Mouse (Mus musculus): Measurements from ENCODE around the gene Tmem60. TPM values are rescaled to one million over a fixed set of nuclear protein-coding genes. Genes with fewer than 3 reads are reported as not detected.

The Tmem60 gene
- total and polyA plus RNA-seq, 3 experiments, result 23.5 to 37.4 TPM; not detected in 1

DNA sequence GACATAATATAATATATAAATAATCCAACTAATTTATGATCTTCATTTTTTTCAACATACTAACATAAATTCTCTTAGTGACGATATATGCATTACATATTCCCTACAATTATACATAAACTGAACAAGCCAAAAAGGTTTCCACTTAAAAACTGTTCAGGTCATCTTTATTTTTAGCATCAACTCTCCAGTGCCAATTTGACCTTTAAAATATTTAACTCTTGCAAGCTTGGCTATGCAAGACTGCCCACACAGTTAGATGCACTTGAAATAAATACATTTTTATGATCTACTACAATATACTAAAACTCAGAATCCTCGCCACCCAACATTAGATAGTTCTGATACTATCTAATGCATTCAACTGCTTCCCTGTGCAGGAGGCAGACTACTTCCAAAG is 1.6 kb upstream of the Tmem60 start:
- H3K27ac ChIP-seq (ENCODE audit: control insufficient read depth, low read depth, low read length), result peak overlapping the region; percentile 43
- no peaks in the 10 kb centered on the region for H3K9me3 ChIP-seq (replicated peaks; ENCODE audit: insufficient read depth, low read length)
- H3K36me3 ChIP-seq (ENCODE audit: control insufficient read depth in 1 of 2, insufficient read depth in 2 of 2, low read length in 2 of 2), result peaks cover 0 to 53% of the 10 kb centered on the region in 2 experiments; a peak in 3 of 4 replicates
- H3K79me2 ChIP-seq (ENCODE audit: control insufficient read depth, insufficient read depth, low read length, poor library complexity), result peaks cover 60% of the 10 kb centered on the region
- H3K9ac ChIP-seq (ENCODE audit: control insufficient read depth, low read depth, low read length, poor library complexity, severe bottlenecking), result peak overlapping the region; percentile 92
- H3K4me3 ChIP-seq (ENCODE audit: control insufficient read depth in 1 of 2, insufficient read depth in 1 of 2, low read depth in 2 of 2, low read length in 2 of 2), result peak overlapping the region; percentile 67 to 91
- H3K27me3 ChIP-seq (ENCODE audit: control insufficient read depth in 1 of 2, insufficient read depth in 2 of 2, low read length in 2 of 2), result no peaks in the 10 kb centered on the region
- no peak for DNase-seq (ENCODE audit: low read depth, low spot score)
- peaks cover 28 to 30% of the 10 kb centered on the region in 2 experiments for H3K4me1 ChIP-seq (ENCODE audit: control insufficient read depth in 1 of 2, insufficient read depth in 2 of 2, low read length in 2 of 2)
- no peak for TF ChIP-seq E2F4 (IDR thresholded peaks at IDR 0.05; ENCODE audit: borderline replicate concordance, low read depth, low read length)
- no peak; a peak in 1 of 4 replicates for TF ChIP-seq EP300 (IDR thresholded peaks at IDR 0.05; ENCODE audit: low read depth in 1 of 2, low read length in 2 of 2)
- 0 out of 2 replicates have a peak, but pooled peaks have one; percentile 19 for TF ChIP-seq HCFC1 (IDR thresholded peaks at IDR 0.05; ENCODE audit: low read depth, low read length)
- no peak for TF ChIP-seq ZKSCAN1 (IDR thresholded peaks at IDR 0.05; ENCODE audit: low read depth, low read length)
- no peak for TF ChIP-seq CHD1 (IDR thresholded peaks at IDR 0.05; ENCODE audit: low read depth, low read length)
- peak; percentile 15; the same call in 1 of the 2 replicates for TF ChIP-seq RCOR1 (IDR thresholded peaks at IDR 0.05; ENCODE audit: low read depth, low read length)
- TF ChIP-seq TCF12 (IDR thresholded peaks at IDR 0.05; ENCODE audit: low read depth, low read length), result no peak
- TF ChIP-seq CHD2 (IDR thresholded peaks at IDR 0.05; ENCODE audit: low read length), result no peak
- TF ChIP-seq NELFE (IDR thresholded peaks at IDR 0.05; ENCODE audit: low read depth, low read length), result no peak
- 0 out of 2 replicates have a peak, but pooled peaks have one; percentile 2 for TF ChIP-seq GATA1 (IDR thresholded peaks at IDR 0.05; ENCODE audit: low read depth, low read length)
- no peak for TF ChIP-seq MAX (IDR thresholded peaks at IDR 0.05; ENCODE audit: low read length)

DNA sequence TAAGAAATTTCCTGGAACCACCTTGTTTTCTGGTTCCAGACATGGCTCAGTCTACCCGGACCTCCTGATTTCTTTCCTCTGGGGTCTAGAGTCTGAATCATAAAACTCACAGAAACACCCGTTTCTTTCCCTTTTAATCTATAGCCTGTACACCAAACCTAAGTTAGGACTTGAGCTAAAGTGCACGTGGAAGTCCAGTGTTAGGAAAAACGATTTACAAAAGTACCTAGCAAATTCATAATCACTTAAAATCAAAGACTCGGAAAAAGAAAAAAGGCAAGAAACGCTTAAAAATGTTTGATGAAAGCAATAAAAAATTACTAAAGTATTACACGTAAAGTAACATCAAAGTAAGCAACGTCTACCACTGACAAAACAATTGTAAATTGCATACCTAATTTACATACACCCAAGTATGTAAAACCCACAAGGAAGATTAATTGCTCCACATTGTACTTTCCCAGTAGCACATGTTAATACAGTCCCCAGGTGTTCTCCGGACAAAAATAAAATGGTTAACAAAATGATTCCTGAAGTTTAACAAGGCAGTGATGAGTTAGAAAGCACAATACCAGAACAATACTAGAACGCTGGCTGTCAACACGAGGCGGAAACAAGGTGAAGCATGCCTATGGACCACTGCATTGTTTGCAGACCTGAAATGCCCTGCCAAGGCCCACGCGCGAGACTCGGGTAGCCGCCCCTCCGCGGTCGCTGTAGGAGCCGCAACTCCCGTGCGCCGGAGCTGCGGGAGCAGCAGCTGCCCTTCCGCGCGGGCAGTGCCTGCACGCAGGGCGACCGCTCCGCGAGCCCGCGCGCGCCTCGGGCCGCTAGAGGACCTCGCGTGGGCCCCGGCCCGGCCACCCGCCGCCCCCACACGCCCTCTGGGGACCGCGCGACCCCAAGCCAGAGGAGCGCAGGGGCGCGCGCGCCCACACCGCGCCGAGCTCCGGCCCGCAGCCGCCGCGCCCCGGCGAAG is 905 bp upstream of the Tmem60 start:
- Histone ChIP-seq H3K4me3 (ENCODE audit: control insufficient read depth in 1 of 2, insufficient read depth in 1 of 2, low read depth in 2 of 2, low read length in 2 of 2) (peak overlapping the region; percentile 74 to 91), H3K9me3 (replicated peaks; ENCODE audit: insufficient read depth, low read length) (no peaks in the 10 kb centered on the region), H3K9ac (ENCODE audit: control insufficient read depth, low read depth, low read length, poor library complexity, severe bottlenecking) (peak overlapping the region; percentile 92), H3K27me3 (ENCODE audit: control insufficient read depth in 1 of 2, insufficient read depth in 2 of 2, low read length in 2 of 2) (no peaks in the 10 kb centered on the region), H3K79me2 (ENCODE audit: control insufficient read depth, insufficient read depth, low read length, poor library complexity) (peaks cover 57% of the 10 kb centered on the region), H3K36me3 (ENCODE audit: control insufficient read depth in 1 of 2, insufficient read depth in 2 of 2, low read length in 2 of 2) (peaks cover 0 to 53% of the 10 kb centered on the region in 2 experiments; a peak in 3 of 4 replicates), H3K27ac (ENCODE audit: control insufficient read depth, low read depth, low read length) (peak overlapping the region; percentile 43), H3K4me1 (ENCODE audit: control insufficient read depth in 1 of 2, insufficient read depth in 2 of 2, low read length in 2 of 2) (peaks cover 28 to 30% of the 10 kb centered on the region in 2 experiments)
- TF ChIP-seq HCFC1 (IDR thresholded peaks at IDR 0.05; ENCODE audit: low read depth, low read length) (peak; percentile 43; the same call in 1 of the 2 replicates), TBP (IDR thresholded peaks at IDR 0.05; ENCODE audit: low read depth, low read length) (peak; percentile 38; the same call in 1 of the 2 replicates), CHD1 (IDR thresholded peaks at IDR 0.05; ENCODE audit: low read depth, low read length) (0 out of 2 replicates have a peak, but pooled peaks have one; percentile 59), MXI1 (IDR thresholded peaks at IDR 0.05; ENCODE audit: low read depth, low read length) (peak; percentile 91), MAX (IDR thresholded peaks at IDR 0.05; ENCODE audit: low read length) (peak; percentile 71; the same call in 1 of the 2 replicates), SIN3A (IDR thresholded peaks at IDR 0.05; ENCODE audit: low read length) (peak; percentile 81), MAZ (IDR thresholded peaks at IDR 0.05; ENCODE audit: low read depth, low read length) (no peak), KAT2A (conservative IDR thresholded peaks at IDR 0.05; ENCODE audit: low read depth, low read length) (no peak), MYC (IDR thresholded peaks at IDR 0.05; ENCODE audit: low read depth, low read length) (peak; percentile 90)
- peak; percentile 75 for DNase-seq (ENCODE audit: low read depth, low spot score)

All from MEL (cell line).